Mouse (Mus musculus) embryonic fibroblast, embryonic 13.5 days (primary cell): ENCODE data around the gene Dlx3.

Source experiments
- CTCF ChIP-seq: IDR thresholded peaks from 2 replicates; pipeline ENCODE4 v1.5.1; 2011; ENCODE audit warnings: mild to moderate bottlenecking, control low read depth, low read length, moderate library complexity, borderline replicate concordance; ENCODE audit not compliant: insufficient read depth
- POLR2A ChIP-seq: IDR thresholded peaks from 2 replicates; pipeline ENCODE4 v1.6.1; 2011; ENCODE audit warnings: low read depth, mild to moderate bottlenecking, control low read depth, low read length, moderate library complexity

GRCm38 (mm10) chr11:95133321-95133720 lies 13.4 kb downstream of the Dlx3 start:
- TF ChIP-seq CTCF (no peak), POLR2A (no peak)
